Mouse (Mus musculus): Measurements from ENCODE around the gene Dmac2.

Dmac2 gene

DNA sequence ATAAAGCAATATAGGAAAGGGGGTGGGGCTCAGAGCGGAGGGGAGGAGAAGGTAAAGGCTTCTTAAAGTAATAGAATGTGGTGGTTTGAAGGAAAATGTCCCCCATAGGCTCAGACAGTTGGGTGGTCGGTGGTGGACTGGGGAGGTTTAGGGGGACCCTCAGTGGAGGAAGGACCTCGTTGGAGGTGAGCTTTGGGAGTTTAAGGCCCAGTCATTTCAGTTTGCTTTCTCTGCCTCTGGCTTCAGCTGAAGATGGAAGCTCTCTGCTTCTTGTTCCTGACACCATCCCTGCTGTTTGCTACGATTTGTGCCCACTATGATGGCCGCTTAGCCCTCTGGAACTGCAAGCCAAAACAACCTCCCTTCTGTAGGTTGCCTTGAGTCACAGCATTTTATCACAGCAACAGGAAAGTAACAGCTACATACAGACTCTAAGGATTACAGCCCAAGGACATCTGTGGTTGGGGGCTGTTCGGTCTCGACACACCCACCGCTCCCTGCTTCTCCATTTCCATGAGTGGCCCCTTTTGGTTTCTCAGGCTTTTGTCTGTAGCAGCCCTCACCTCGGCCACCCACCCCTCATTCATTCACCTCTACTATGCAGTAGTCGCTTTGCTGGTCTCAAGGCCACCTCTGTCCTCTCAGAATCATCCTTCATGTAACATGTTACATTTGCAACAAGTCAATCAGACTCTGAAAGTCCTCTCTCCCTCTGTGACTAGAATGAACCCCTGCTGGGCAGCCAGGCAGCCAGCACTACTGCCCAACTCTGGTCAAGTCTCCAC, 1.6 kb upstream of the Dmac2 start:
- no peak for DNase-seq

- no peak for DNase-seq
Observed at GRCm38 (mm10) chr7:25619722-25619991, 443 bp downstream of the Dmac2 start.

GRCm38 (mm10) chr7:25620101-25620500, 887 bp downstream of the Dmac2 start:
- no peak for DNase-seq

GRCm38 (mm10) chr7:25620751-25621150, 1.5 kb downstream of the Dmac2 start:
- no peak for DNase-seq

DNA sequence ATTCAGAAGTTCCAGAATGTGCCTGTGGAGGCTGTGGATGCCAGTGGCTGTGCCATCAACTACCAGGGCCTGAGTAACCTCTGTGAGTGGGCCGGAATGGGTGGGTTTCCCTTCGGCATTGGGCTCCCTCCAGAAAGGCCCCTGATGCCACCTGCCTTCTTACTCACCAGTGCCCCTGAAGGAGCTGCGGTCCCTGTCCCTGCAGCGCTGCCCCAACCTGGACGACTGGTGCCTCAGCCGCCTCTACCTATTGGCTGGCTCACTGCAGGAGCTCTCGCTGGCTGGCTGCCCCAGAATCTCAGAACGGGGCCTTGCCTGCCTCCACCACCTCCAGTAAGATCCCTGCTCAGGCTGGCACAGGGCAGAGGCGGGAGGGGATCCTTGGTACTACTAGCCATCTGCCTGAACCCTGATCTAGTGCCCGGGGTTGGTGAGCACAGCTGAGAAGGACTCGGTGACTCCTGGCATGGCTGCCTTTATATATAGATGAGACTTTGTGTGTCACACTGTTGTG, 4.7 kb downstream of the Dmac2 start:
- DNase-seq: peak in 1 of 2 experiments; percentile 70

- DNase-seq: no peak
Observed at GRCm38 (mm10) chr7:25624851-25625250, 5.6 kb downstream of the Dmac2 start.

DNA sequence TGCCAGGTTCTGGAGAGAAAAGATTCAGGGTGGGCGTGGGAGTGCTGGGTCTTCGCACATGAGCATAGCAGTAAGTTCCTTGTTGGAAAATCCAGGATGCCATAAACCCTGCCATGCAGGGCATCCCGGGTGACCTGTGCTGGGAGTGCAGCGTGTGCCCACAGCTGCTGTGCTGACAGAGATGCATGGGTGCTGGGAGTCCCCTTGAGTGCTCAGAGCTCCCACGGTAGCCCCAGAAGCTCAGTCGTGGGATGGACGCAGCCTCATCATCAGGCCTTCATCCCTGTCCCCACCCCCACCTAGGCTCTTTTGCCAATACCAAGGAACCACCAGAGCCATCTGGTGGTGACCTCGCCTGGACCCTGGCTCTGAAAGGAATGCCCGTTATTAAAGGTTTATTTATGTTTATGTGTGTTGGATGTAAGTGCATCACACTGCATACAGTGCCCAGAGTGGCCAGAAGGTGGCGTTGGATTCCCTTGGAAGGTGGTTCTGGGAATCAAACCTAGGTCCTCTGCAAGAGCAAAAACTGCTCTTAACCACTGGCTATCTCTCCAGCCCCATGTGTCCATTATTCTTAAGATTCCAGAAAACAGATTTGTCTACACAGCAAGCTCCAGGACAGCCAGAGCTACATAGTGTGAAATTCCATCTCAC, 6.5 kb downstream of the Dmac2 start:
- DNase-seq: peak; percentile 54 to 59

DNA sequence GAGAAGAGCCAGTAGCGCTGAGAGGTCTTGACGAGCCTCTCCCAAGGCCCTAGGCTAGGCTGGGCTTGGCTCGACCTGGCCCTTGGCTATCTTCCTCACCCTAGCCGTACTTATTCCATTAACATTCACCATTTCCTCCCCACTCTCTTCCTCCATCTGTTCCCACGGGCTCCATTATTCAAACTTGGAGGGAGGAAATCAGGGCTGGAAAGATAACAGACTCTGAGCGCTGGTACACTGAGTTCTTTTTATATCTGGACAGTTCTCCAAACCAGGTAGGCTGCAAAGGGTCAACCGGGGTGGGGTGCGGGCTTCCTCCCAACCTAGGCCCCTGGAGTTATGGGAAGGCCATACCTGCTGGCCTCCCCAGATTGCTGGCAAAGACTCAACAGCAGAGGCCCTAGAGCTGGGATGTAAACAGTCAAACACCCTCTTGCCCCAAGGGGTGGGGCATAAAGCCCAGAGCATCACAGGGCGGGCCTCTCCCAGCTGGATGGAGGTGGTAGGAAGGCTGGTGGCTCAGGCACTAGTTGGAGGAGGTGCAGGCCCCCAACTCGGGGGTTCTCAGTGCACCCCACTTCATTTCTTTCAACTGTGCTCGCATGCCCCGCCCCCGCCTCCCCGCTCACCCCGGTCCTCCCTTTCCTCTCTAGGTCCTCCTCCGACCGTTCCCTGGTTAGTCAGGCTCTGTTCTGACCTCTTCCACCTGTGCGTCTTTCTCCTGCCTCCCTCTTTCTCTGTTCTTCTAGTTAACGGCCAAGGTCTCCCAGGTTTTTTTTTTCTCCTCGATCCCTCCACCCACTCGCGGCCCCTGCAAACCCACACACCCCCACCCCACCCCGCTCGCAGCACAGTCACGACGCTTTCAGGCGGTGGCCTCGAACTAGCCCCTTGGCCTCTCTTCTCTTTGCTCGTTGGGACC, 7.6 kb downstream of the Dmac2 start, which contains the start of gene B3gnt8:
Gene B3gnt8, plus strand, starts transcription at position 146 of the 922 bp plus-strand sequence.
- DNase-seq: peak in 1 of 2 experiments; percentile 52

- DNase-seq: no peak
Observed at GRCm38 (mm10) chr7:25627431-25628322, 8.5 kb downstream of the Dmac2 start.

DNA sequence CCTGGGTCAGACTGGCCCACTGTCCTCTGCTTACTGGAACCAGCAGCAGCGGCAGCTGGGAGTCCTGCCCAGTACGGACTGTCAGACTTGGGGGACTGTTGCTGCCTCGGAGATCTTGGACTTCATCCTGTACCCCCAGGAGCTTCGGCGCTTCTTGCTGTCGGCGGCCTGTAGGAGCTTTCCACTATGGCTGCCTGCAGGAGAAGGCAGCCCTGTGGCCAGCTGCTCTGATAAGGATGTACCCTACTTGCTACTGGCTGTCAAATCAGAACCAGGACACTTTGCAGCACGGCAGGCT, 9.1 kb downstream of the Dmac2 start:
- no peak for DNase-seq

GRCm38 (mm10) chr7:25632679-25633078, 13.5 kb downstream of the Dmac2 start:
- DNase-seq: no peak

DNA sequence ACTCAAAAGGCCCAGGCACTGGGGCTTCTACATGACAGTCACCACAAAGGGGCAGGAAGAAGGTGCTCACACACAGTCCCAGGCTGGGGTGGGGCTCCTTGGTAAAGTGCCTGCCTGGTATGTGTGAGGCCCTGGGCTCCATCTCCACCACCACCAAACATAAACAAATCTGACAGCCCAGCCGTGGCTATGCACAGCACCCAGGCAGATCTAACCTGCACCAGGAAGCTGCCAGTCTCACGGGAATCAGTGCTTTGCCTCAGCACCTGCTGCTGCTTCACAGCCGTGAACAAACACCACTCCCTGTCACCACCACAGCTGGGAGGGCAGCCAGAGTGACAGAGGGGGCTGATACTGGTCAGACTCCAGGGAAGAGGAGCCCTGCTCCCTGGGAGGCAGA, 17.2 kb downstream of the Dmac2 start:
- DNase-seq: no peak

GRCm38 (mm10) chr7:25637099-25637498, 17.9 kb downstream of the Dmac2 start:
- DNase-seq: no peak

DNA sequence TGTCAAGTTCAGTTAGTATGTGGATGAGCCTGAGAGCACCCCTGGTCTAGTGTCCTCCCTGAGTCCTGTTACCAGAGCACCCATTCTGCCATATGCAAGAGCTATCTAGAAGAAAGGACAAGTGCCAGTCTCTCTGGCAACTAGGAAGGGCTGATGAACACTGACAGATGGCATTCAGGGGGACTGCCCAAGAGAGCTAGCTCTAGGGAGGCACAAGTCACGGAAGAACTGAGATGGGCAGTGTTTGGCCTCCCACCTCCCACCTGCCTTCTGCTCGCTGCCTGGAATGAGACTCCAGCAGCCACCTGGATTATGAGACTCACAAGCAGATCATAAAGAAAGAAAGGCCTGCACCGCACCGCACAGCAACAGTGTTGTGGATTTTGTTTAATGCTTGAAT, 20.5 kb downstream of the Dmac2 start:
- DNase-seq: peak; percentile 62 to 66

- no peak for DNase-seq
Observed at GRCm38 (mm10) chr7:25644136-25644535, 24.9 kb downstream of the Dmac2 start.

- no peak for DNase-seq
Observed at GRCm38 (mm10) chr7:25644631-25645030, 25.4 kb downstream of the Dmac2 start.

DNA sequence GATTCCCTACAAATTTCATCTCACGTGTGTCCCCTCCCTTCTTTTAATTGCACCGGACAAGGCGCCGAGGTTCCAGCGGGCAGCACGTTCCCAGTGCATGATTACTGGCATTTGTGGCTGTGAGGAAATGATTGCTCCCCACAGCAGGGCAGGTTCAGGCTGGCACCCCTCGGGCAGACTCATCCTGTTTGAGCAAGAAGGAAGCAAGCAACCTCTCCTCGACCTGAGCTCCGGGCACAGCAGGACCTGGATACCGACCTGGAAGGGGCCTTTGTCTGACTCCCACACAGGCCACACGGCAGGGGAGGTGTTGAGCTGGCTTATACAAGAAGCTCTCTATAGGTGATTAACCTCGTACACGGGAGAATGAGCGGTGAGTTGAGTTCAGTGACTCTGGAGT, 25.9 kb downstream of the Dmac2 start:
- no peak for DNase-seq

DNA sequence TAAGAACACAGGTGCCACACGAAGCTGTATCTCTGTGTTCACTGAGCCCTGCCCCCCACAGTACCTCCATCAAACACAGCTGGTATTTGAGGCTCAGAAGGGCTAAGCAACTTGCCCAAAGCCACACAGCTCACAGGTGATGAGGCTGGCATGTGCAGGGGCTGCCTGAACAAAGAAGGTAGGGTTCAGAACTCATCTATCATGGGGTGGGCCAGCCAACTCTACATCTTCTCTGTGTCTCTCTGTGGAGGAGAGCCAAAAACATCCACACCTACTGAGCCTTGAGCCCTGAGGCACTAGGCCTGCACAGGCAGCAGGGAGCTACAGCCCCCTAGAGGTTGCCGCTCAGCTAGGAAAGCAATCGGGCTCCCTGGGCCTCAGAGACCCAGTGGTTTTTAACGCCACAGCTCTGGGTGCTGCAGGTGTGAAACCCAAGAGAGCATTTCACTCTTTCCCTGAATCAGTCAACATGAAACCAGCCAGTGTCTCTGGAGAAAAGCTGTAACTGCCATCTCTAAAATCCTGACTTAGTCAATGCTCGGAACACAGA, 28.4 kb downstream of the Dmac2 start:
- DNase-seq: no peak

GRCm38 (mm10) chr7:25649839-25650238, 30.6 kb downstream of the Dmac2 start:
- no peak for DNase-seq

DNA sequence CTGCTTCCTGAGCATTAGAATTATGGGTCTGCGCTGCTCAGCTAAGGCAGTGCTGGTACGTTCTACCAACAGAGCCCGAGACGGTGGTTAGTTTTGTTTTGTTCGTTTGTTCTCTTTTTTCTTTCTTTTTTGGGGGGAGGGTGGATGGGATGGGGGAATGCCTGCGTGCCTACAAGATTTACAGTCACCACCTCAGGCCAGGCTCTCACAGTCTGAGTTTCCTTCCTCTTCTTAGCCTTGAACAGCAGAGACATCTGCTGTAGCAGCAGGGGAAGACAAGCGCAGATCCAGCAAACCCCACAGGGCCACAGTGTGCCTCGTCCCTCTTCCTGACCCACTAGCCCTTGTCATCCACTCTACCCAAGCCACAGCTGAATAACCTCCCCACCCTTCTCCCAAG, 32.1 kb downstream of the Dmac2 start:
- no peak for DNase-seq

GRCm38 (mm10) chr7:25652244-25652759, 33.1 kb downstream of the Dmac2 start:
- no peak for DNase-seq

Data from cerebellum, postnatal 36 days (tissue).